Mouse (Mus musculus) hindbrain, embryonic 13.5 days (tissue): ENCODE measurements at regions not wholly inside any gene's neighbourhood (a gene's known extent, or its start where the extent isn't known, plus 50 kb on each side); places are given as distances from the start of the nearest gene placed in this dataset.
"Not testable (repeated sequence)": the region's sequence is repeated elsewhere in the genome, so short reads cannot be mapped to it uniquely, and the experiment has no call there.

Experiments
- ATAC-seq: fragments of 200-750 bp; cut with Nextera tagmentation; 2 replicates; pipeline ENCODE4 v1.8.0; 2017; ENCODE audit warnings: moderate TSS enrichment; ENCODE audit not compliant: low FRiP score
- H3K27ac ChIP-seq: fragments of 300-500 bp; sonication (generic); 2 replicates; pipeline ENCODE4 v1.5.1; 2015; ENCODE audit warnings: inconsistent platforms, mild to moderate bottlenecking, moderate library complexity
- H3K27me3 ChIP-seq: fragments of 300-500 bp; sonication (generic); 2 replicates; pipeline ENCODE4 v1.6.1; 2015; ENCODE audit warnings: mild to moderate bottlenecking, inconsistent platforms
- H3K36me3 ChIP-seq: fragments of 300-500 bp; sonication (generic); 2 replicates; pipeline ENCODE4 v1.6.1; 2015; ENCODE audit warnings: mild to moderate bottlenecking, inconsistent platforms
- H3K4me1 ChIP-seq: fragments of 300-500 bp; sonication (generic); replicated peaks from 2 replicates; pipeline ENCODE4 v1.6.1; 2015; ENCODE audit warnings: inconsistent platforms
- H3K4me2 ChIP-seq: fragments of 300-500 bp; sonication (generic); 2 replicates; pipeline ENCODE4 v1.6.1; 2015; ENCODE audit warnings: inconsistent platforms, mild to moderate bottlenecking, moderate library complexity
- H3K4me3 ChIP-seq: fragments of 300-500 bp; sonication (generic); 2 replicates; pipeline ENCODE4 v1.5.1; 2015; ENCODE audit warnings: mild to moderate bottlenecking, inconsistent platforms
- H3K9ac ChIP-seq: fragments of 300-500 bp; sonication (generic); 2 replicates; pipeline ENCODE4 v1.6.1; 2015; ENCODE audit warnings: mild to moderate bottlenecking, inconsistent platforms
- H3K9me3 ChIP-seq: fragments of 300-500 bp; sonication (generic); 2 replicates; pipeline ENCODE4 v1.6.1; 2016; ENCODE audit warnings: inconsistent platforms
- WGBS: fragments of 180-500 bp; shearing (Covaris S2); methylation state at CpG from one replicate; pipeline ENCODE4 v1.1.7; 2015; 5-methylcytosine and 5-hydroxymethylcytosine counted together

GRCm38 (mm10) chr1:5220668-5221408 lies 413.1 kb downstream of the Gm37988 start:
- 71% methylated on average over 3 of the region's 3 CpGs for WGBS
- no peak overlapping the region for H3K27ac ChIP-seq
- no peaks in the 10 kb centered on the region for H3K4me1 ChIP-seq
- H3K27me3 ChIP-seq: peaks cover 7% of the 10 kb centered on the region
- no peak overlapping the region for H3K9ac ChIP-seq
- no peak overlapping the region for H3K4me2 ChIP-seq
- no peaks in the 10 kb centered on the region for H3K36me3 ChIP-seq
- peak; percentile 66 for ATAC-seq
- H3K9me3 ChIP-seq: no peaks in the 10 kb centered on the region
- no peak overlapping the region for H3K4me3 ChIP-seq

DNA sequence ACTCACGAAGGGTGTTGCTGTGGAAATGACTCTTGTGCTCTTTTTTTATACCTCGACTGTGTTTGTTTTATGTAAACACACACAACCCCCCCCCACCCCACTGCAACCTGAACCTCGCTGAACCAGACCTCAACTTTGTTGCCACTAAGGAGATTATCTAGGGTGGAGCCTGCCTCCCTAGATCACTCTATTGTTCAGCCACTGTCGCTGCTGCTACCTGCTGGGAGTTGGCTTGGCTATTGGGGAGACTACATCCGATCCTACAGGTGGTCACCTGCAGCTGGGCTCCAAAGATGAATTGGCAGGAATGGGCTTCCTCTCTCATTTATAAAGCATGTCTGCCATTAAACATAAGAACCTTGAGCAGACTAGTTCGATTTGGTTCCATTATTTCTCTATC lies 420.2 kb downstream of the Gm37988 start:
- peaks cover 8% of the 10 kb centered on the region for H3K4me1 ChIP-seq
- no peak for ATAC-seq
- no peak overlapping the region for H3K9ac ChIP-seq
- H3K4me2 ChIP-seq: no peak overlapping the region
- H3K27ac ChIP-seq: no peak overlapping the region
- H3K4me3 ChIP-seq: no peak overlapping the region
- no peaks in the 10 kb centered on the region for H3K9me3 ChIP-seq
- H3K36me3 ChIP-seq: no peaks in the 10 kb centered on the region
- peaks cover 43% of the 10 kb centered on the region for H3K27me3 ChIP-seq
- WGBS: 34% methylated on average over 6 of the region's 6 CpGs

GRCm38 (mm10) chr1:5231218-5231617 lies 423.5 kb downstream of the Gm37988 start:
- Histone ChIP-seq H3K4me1 (peaks cover 11% of the 10 kb centered on the region), H3K4me2 (no peak overlapping the region), H3K27ac (no peak overlapping the region), H3K9me3 (no peaks in the 10 kb centered on the region), H3K4me3 (no peak overlapping the region), H3K9ac (no peak overlapping the region), H3K36me3 (no peaks in the 10 kb centered on the region), H3K27me3 (peaks cover 35% of the 10 kb centered on the region)
- ATAC-seq: no peak
- 87% methylated on average over 5 of the region's 5 CpGs for WGBS

- Histone ChIP-seq H3K9me3 (no peaks in the 10 kb centered on the region), H3K27ac (peak overlapping the region; percentile 45; the same call in 1 of the 2 replicates), H3K9ac (no peak overlapping the region), H3K4me2 (no peak overlapping the region), H3K27me3 (peaks cover 34% of the 10 kb centered on the region), H3K4me1 (peaks cover 11% of the 10 kb centered on the region), H3K4me3 (no peak overlapping the region), H3K36me3 (no peaks in the 10 kb centered on the region)
- 13% methylated on average over 4 of the region's 4 CpGs for WGBS
- peak; percentile 37; the same call in 1 of the 2 replicates for ATAC-seq
Observed at GRCm38 (mm10) chr1:5231961-5232846, 424.5 kb downstream of the Gm37988 start.

DNA sequence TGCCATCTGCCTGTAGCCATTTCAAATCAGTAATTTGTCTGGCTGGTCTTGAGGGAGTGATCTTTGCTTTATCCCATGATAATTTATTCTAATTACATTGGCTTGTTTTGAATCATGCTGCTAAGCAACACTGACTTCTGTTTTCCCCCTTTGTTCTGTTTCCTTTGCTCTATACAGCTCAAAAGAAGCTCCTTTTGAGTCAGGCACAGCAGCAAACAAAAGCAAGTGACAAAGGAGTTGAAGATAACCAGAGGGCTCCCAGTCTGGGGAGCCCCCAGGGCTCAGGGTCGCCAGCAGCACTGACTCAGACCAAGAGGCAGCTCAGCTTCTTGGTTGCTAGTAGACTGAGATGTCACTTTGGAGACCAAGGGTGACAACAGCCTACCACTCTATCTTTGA lies 425.2 kb downstream of the Gm37988 start:
- Histone ChIP-seq H3K27me3 (peaks cover 27% of the 10 kb centered on the region), H3K9me3 (no peaks in the 10 kb centered on the region), H3K36me3 (no peaks in the 10 kb centered on the region), H3K4me1 (peaks cover 11% of the 10 kb centered on the region), H3K27ac (peak overlapping the region; percentile 45), H3K4me2 (no peak overlapping the region), H3K4me3 (no peak overlapping the region), H3K9ac (no peak overlapping the region)
- peak; percentile 91 for ATAC-seq
- WGBS: 5% methylated on average over 1 of the region's 1 CpGs

DNA sequence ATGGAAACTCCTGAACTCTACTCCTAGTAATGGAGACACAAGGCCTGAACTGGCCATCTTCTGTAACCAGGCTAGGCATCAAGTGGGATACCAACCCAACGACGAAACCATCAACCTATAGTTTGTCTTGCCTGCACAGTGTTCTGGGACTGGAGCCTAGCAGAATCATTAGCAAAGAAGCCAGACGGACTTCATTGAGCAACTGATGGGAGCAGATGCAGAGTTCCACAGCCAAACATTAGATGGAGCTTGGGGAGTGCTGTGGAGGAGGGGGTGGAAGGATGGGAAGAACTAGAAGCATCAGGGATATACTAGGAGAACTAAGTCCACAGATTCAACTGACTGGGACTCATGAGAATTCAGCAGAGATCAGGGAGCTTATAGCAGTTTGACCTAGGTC lies 435.5 kb downstream of the Gm37988 start:
- Histone ChIP-seq H3K4me3 (no peak overlapping the region), H3K4me2 (no peak overlapping the region), H3K9ac (no peak overlapping the region), H3K9me3 (no peaks in the 10 kb centered on the region), H3K27me3 (peaks cover 1% of the 10 kb centered on the region; the same call in 1 of the 2 replicates), H3K4me1 (no peaks in the 10 kb centered on the region), H3K36me3 (no peaks in the 10 kb centered on the region), H3K27ac (no peak overlapping the region)
- no peak for ATAC-seq
- 96% methylated on average over 3 of the region's 3 CpGs for WGBS

DNA sequence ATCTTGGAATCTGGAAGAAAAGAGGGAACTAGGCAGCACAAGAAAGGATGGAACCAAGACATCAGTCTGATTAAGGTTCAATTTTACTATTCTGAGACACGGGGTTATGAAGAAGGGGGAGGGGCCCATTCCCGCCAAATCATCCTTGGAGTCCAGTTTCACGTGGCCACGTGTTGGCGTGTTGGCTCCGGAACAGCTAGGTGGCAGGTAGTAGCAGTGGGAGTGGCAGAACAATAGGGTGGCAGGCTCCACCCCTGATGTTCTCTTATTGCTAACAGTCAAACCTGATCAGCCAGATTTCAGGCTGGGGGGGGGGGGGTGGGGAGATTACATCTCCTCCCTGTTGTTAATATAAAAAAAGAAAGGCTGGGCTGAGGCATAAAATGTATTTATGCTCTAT lies 453.2 kb downstream of the Gm37988 start:
- H3K36me3 ChIP-seq, H3K27me3 ChIP-seq, ATAC-seq, H3K4me3 ChIP-seq, H3K27ac ChIP-seq, H3K9me3 ChIP-seq, H3K9ac ChIP-seq, H3K4me1 ChIP-seq, H3K4me2 ChIP-seq: not testable (repeated sequence)
- 51% methylated on average over 6 of the region's 6 CpGs for WGBS

GRCm38 (mm10) chr1:5261297-5261696 lies 453.6 kb downstream of the Gm37988 start:
- not testable (repeated sequence) for H3K27ac ChIP-seq, H3K9ac ChIP-seq, H3K4me1 ChIP-seq, H3K27me3 ChIP-seq, H3K4me3 ChIP-seq, ATAC-seq, H3K36me3 ChIP-seq, H3K4me2 ChIP-seq, H3K9me3 ChIP-seq
- WGBS: 36% methylated on average over 2 of the region's 2 CpGs

GRCm38 (mm10) chr1:5273938-5274337 lies 466.2 kb downstream of the Gm37988 start:
- Histone ChIP-seq H3K4me1 (no peaks in the 10 kb centered on the region), H3K9ac (no peak overlapping the region), H3K27me3 (no peaks in the 10 kb centered on the region), H3K4me3 (no peak overlapping the region), H3K4me2 (no peak overlapping the region), H3K36me3 (no peaks in the 10 kb centered on the region), H3K9me3 (no peaks in the 10 kb centered on the region), H3K27ac (no peak overlapping the region)
- ATAC-seq: no peak

DNA sequence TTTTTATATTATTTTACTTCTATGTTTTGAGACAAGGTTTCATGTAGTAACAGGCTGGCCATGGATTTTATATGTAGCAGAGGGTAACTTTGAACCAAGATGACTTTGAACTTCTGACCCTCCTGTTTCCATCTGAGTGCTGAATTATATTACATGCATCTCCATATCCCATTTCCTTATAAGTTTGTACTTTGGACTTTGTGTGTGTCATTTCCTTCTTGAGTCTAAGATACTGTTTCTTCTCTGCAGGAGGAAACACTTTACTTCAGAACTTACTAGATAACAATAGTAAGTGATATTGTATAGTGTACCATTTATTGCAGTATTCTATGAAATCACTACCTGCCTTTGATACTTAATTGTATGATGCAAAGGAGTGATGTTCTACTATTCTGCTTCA lies 486.9 kb downstream of the Gm37988 start:
- H3K27me3 ChIP-seq: no peaks in the 10 kb centered on the region
- H3K27ac ChIP-seq: no peak overlapping the region
- no peak overlapping the region for H3K9ac ChIP-seq
- no peak overlapping the region for H3K4me2 ChIP-seq
- H3K4me3 ChIP-seq: no peak overlapping the region
- H3K9me3 ChIP-seq: no peaks in the 10 kb centered on the region
- no peaks in the 10 kb centered on the region for H3K36me3 ChIP-seq
- no peak for ATAC-seq
- H3K4me1 ChIP-seq: no peaks in the 10 kb centered on the region

- Histone ChIP-seq H3K4me3 (no peak overlapping the region), H3K9me3 (no peaks in the 10 kb centered on the region), H3K9ac (no peak overlapping the region)
Observed at GRCm38 (mm10) chr1:5297627-5298026, 489.9 kb downstream of the Gm37988 start.

GRCm38 (mm10) chr1:5311656-5312055 lies 504.0 kb downstream of the Gm37988 start:
- no peaks in the 10 kb centered on the region for H3K27me3 ChIP-seq
- no peaks in the 10 kb centered on the region for H3K4me1 ChIP-seq
- H3K4me2 ChIP-seq: no peak overlapping the region
- no peak overlapping the region for H3K9ac ChIP-seq
- peaks cover 6% of the 10 kb centered on the region; the same call in 1 of the 2 replicates for H3K9me3 ChIP-seq
- H3K4me3 ChIP-seq: no peak overlapping the region
- no peak for ATAC-seq
- H3K36me3 ChIP-seq: no peaks in the 10 kb centered on the region
- 93% methylated on average over 3 of the region's 3 CpGs for WGBS
- no peak overlapping the region for H3K27ac ChIP-seq

More at GRCm38 (mm10) chr1:5297627-5298026, 489.9 kb downstream of the Gm37988 start:
- no peak for ATAC-seq
- H3K27me3 ChIP-seq: no peaks in the 10 kb centered on the region
- no peak overlapping the region for H3K4me2 ChIP-seq
- 92% methylated on average over 1 of the region's 1 CpGs for WGBS
- H3K36me3 ChIP-seq: no peaks in the 10 kb centered on the region
- no peak overlapping the region for H3K27ac ChIP-seq
- no peaks in the 10 kb centered on the region for H3K4me1 ChIP-seq
